Mouse (Mus musculus) testis, adult 2 months (tissue): Measurements from ENCODE around the gene Rbfox3.

Source experiments
- CTCF ChIP-seq: fragments of 200-500 bp; IDR thresholded peaks from 2 replicates; pipeline ENCODE4 v1.5.1; 2012; ENCODE audit warnings: low read depth, mild to moderate bottlenecking, inconsistent platforms, low read length, moderate library complexity; ENCODE audit not compliant: control insufficient read depth, insufficient read depth, insufficient replicate concordance
- POLR2A ChIP-seq: fragments of 200-500 bp; IDR thresholded peaks from 2 replicates; pipeline ENCODE4 v1.6.1; 2012; ENCODE audit warnings: low read depth, mild to moderate bottlenecking, inconsistent platforms, low read length, moderate library complexity; ENCODE audit not compliant: control insufficient read depth

- peak; percentile 53; the same call in 1 of the 2 replicates for TF ChIP-seq CTCF
- no peak for TF ChIP-seq POLR2A
These were observed 376.9 kb downstream of the Rbfox3 start for GRCm38 (mm10) chr11:118534382-118535092.
